8 mouse cellular contexts compared by ENCODE assay signal in the genomic region with DNA sequence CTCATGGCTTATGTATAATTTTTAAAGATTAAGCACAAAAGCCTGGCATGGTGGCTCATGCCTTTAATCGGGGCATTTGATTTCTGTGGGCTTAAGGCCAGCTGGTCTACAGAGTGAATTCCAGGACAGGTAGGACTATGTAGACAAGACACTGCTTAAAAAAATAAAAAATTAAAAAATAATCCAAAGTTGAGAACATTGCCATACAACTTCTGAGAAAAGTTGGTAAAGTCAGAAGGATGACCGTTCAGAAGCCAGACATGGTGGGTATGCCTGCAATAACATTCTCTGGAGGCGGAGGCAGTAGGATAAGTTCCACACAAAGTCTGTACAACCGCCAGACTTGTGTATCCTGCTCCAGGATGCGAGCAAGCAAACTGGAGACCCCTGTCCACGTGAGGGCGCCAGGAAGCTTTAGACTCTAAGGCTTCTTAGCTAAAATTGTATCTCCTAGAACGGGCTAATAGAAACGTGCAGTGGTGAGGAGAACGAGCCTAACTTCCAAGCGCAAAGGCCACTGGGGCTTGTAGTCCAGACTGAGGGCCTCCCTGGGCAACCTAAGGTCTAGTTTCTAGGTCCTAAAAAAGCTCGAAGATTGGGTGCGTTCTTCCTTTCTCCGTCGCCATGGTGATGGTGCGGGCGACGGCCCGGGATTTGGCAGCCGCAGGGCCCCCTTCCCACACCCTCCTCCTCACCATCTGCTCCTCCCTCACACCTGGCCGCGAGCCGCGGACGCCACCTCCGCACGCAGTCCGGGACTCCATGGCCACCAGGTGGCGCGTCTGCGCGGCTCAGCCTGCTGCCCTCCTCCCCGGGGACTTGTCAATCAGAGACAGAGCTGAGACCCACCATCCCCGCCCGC. TPM values are rescaled to one million over a fixed set of nuclear protein-coding genes. Genes with fewer than 3 reads are reported as not detected.
DNase-seq lines count a peak whose midpoint lies in the region; ATAC-seq and TF ChIP-seq lines count a peak whose summit lies in the region.

No protein-coding gene starts in this region.

- no peak overlapping the region for H3K9ac ChIP-seq in hindbrain, embryonic 12.5 days
- H3K9ac ChIP-seq in lung, postnatal 0 days (replicated peaks; ENCODE audit: low read depth): no peak overlapping the region

- WGBS in hindbrain, embryonic 12.5 days: 7% methylated on average over 29 of the region's 35 CpGs
- 4% methylated on average over 35 of the region's 35 CpGs for WGBS in lung, postnatal 0 days

- no peak for TF ChIP-seq EP300 in lung, postnatal 0 days (IDR thresholded peaks at IDR 0.05)

- H3K4me1 ChIP-seq in hindbrain, embryonic 12.5 days: peaks cover 15% of the 10 kb centered on the region
- 0 out of 2 replicates have a peak, but pooled peaks cover 5% of the 10 kb centered on the region for H3K4me1 ChIP-seq in lung, postnatal 0 days (ENCODE audit: insufficient read depth, low read depth, low read length)

- POLR2A ChIA-PET in Patski (lab: Charles Lee): interaction anchor here (1.2 kb wide), 1 partner anchor 13 kb away, joined by 3 read pairs; no protein-coding TSS in a partner anchor

- H3K4me3 ChIP-seq in hindbrain, embryonic 12.5 days: peak overlapping the region; percentile 33
- peak overlapping the region; percentile 26 for H3K4me3 ChIP-seq in lung, postnatal 0 days (ENCODE audit: low read depth, low read length)

- peaks cover 35% of the 10 kb centered on the region for H3K36me3 ChIP-seq in hindbrain, embryonic 12.5 days
- H3K36me3 ChIP-seq in lung, postnatal 0 days (ENCODE audit: insufficient read depth, low read length): no peaks in the 10 kb centered on the region

- H3K27ac ChIP-seq in hindbrain, embryonic 12.5 days: peak overlapping the region; percentile 35; the same call in 1 of the 2 replicates
- no peak overlapping the region for H3K27ac ChIP-seq in lung, postnatal 0 days (ENCODE audit: low read length)

- peak overlapping the region; percentile 64 for H3K4me2 ChIP-seq in hindbrain, embryonic 12.5 days (replicated peaks)
- peak overlapping the region; percentile 69 for H3K4me2 ChIP-seq in lung, postnatal 0 days (replicated peaks; ENCODE audit: low read depth, low read length)

- no peak for TF ChIP-seq CTCF in Patski (IDR thresholded peaks at IDR 0.05)
- peak; percentile 92 for TF ChIP-seq CTCF in lung, postnatal 0 days (IDR thresholded peaks at IDR 0.05)

- peaks cover 25% of the 10 kb centered on the region for H3K27me3 ChIP-seq in Patski
- H3K27me3 ChIP-seq in hindbrain, embryonic 12.5 days: peaks cover 45% of the 10 kb centered on the region
- peaks cover 35% of the 10 kb centered on the region for H3K27me3 ChIP-seq in lung, postnatal 0 days (replicated peaks; ENCODE audit: insufficient read depth, low read length)

- in situ Hi-C loops in Patski (cut with MboI; ENCODE audit: low pct_unique_long_range_greater_than_20kb): loop anchor here (10.0 kb wide), 1 partner anchor 193 kb away; no protein-coding TSS in a partner anchor

- ATAC-seq in Patski: peak; percentile 75
- ATAC-seq in hindbrain, embryonic 12.5 days (ENCODE audit: low FRiP score): peak; percentile 84
- ATAC-seq in lung, postnatal 0 days: peak; percentile 91

- no peaks in the 10 kb centered on the region for H3K9me3 ChIP-seq in hindbrain, embryonic 12.5 days (replicated peaks)
- no peaks in the 10 kb centered on the region for H3K9me3 ChIP-seq in lung, postnatal 0 days (ENCODE audit: low read length)

- peak; percentile 55 for DNase-seq in Patski (ENCODE audit: low read depth, low spot score)
- DNase-seq in cerebellum, postnatal 10 days: peak; percentile 100
- DNase-seq in frontal cortex, postnatal 10 days (ENCODE audit: low spot score in 2 of 2): peak; percentile 90 to 91
- DNase-seq in layer of hippocampus, postnatal 10 days (ENCODE audit: low spot score in 2 of 2): peak; percentile 96 to 97
- peak; percentile 93 for DNase-seq in lung, postnatal 0 days (ENCODE audit: low spot score)
- DNase-seq in ovary, postnatal 36 days (ENCODE audit: low spot score): peak; percentile 89
- peak; percentile 95 for DNase-seq in thymus, postnatal 14 days

- CTCF ChIA-PET in Patski (lab: Charles Lee): interaction anchor here (0.7 to 2.7 kb wide), 13 partner anchors 7 to 138 kb away, joined by 3 to 30 read pairs (median 5); partner anchors contain the start of genes Aldh16a1, Ccdc155 and Pih1d1

RNA-seq across cellular contexts. Expression of gene Slc17a7, which starts 1.9 kb away (rescaled TPM):
- 0.19 TPM for polyA plus RNA-seq in Patski (2021)
- polyA plus RNA-seq in hindbrain, embryonic 12.5 days (2016; fragmentation: Nextera tagmentation; extraction: Ambion mirVana): 1.1 and 1.2 TPM in 2 replicates
- total RNA-seq in layer of hippocampus, postnatal 10 days (2021): 1,000 to 10,000 TPM; 1,094 to 1,136 TPM
- polyA plus RNA-seq in lung, postnatal 0 days (2015; fragmentation: Nextera tagmentation; extraction: Ambion mirVana): 0.56 and 0.65 TPM in 2 replicates

RNA-seq across cellular contexts. Expression of gene Aldh16a1, which starts 7.5 kb away (rescaled TPM):
- polyA plus RNA-seq in Patski (2021): 48.9 TPM
- 33.4 and 39.8 TPM in 2 replicates for polyA plus RNA-seq in hindbrain, embryonic 12.5 days (2016; fragmentation: Nextera tagmentation; extraction: Ambion mirVana)
- total RNA-seq in layer of hippocampus, postnatal 10 days (2021): 10 to 100 TPM; 12.2 to 17.3 TPM
- 26.7 and 26.8 TPM in 2 replicates for polyA plus RNA-seq in lung, postnatal 0 days (2015; fragmentation: Nextera tagmentation; extraction: Ambion mirVana)

RNA-seq across cellular contexts. Expression of gene Pih1d1, which starts 7.7 kb away (rescaled TPM):
- polyA plus RNA-seq in Patski (2021): 68.2 TPM
- polyA plus RNA-seq in hindbrain, embryonic 12.5 days (2016; fragmentation: Nextera tagmentation; extraction: Ambion mirVana): 90.3 and 91.0 TPM in 2 replicates
- total RNA-seq in layer of hippocampus, postnatal 10 days (2021): 10 to 100 TPM; 60.7 to 63.1 TPM
- 51.7 and 58.4 TPM in 2 replicates for polyA plus RNA-seq in lung, postnatal 0 days (2015; fragmentation: Nextera tagmentation; extraction: Ambion mirVana)

RNA-seq across cellular contexts. Expression of gene Gfy, which starts 17.5 kb away (rescaled TPM):
- not detected for polyA plus RNA-seq in Patski (2021)
- not detected in 2 replicates for polyA plus RNA-seq in hindbrain, embryonic 12.5 days (2016; fragmentation: Nextera tagmentation; extraction: Ambion mirVana)
- total RNA-seq in layer of hippocampus, postnatal 10 days (2021): under 1 TPM; 0.18 to 0.43 TPM
- not detected in 2 replicates for polyA plus RNA-seq in lung, postnatal 0 days (2015; fragmentation: Nextera tagmentation; extraction: Ambion mirVana)

RNA-seq across cellular contexts. Expression of gene Pth2, which starts 19.0 kb away (rescaled TPM):
- not detected for polyA plus RNA-seq in Patski (2021)
- polyA plus RNA-seq in hindbrain, embryonic 12.5 days (2016; fragmentation: Nextera tagmentation; extraction: Ambion mirVana): not detected in 2 replicates
- total RNA-seq in layer of hippocampus, postnatal 10 days (2021): not detected
- not detected in 2 replicates for polyA plus RNA-seq in lung, postnatal 0 days (2015; fragmentation: Nextera tagmentation; extraction: Ambion mirVana)
